Mouse (Mus musculus) embryonic fibroblast, embryonic 13.5 days (primary cell): ENCODE results near the gene Cyb5d2.

Experiments
- CTCF ChIP-seq: IDR thresholded peaks from 2 replicates; pipeline ENCODE4 v1.5.1; 2011; ENCODE audit warnings: mild to moderate bottlenecking, control low read depth, low read length, moderate library complexity, borderline replicate concordance; ENCODE audit not compliant: insufficient read depth
- POLR2A ChIP-seq: IDR thresholded peaks from 2 replicates; pipeline ENCODE4 v1.6.1; 2011; ENCODE audit warnings: low read depth, mild to moderate bottlenecking, control low read depth, low read length, moderate library complexity

DNA sequence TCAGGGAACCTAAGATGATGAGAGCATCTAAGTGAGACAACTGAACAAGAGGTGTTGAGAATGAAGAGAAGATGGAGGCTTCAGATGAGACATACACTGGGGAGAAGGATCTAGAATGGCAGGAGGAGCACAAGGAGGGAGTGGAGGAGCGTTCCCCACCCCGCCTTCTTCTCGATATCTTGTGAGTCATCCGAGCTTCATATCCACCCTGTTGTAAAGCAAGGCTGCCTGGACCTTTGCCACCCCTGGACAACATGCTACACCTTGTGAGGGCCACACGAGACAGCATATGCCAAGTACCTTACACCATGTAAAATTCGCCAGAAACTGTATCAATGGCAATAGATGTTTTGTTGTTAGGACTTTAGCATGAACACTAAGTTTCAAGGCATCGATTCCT lies 25.1 kb upstream of the Cyb5d2 start:
- no peak for TF ChIP-seq POLR2A
- no peak for TF ChIP-seq CTCF
